Mouse (Mus musculus): ENCODE measurements around the gene Akap14.

Gene Akap14

DNA sequence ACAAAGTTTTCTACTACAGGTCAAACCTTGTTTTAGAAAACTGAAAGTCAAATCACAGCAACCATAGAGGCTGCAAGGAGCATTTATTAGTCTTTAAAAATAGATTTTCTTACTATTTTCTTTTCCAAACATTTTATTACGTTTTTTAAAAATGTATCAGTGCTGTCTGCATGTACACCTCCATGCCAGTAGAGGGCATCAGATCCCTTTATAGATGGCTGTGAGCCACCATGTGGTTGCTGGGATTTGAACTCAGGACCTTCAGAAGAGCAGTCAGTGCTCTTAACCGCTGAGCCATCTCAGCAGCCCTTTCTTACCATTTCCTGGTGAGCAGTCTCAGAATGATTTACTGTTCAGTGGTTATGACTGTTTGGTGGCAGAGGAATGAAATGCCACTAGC, 64.8 kb downstream of the Akap14 start:
- no peak for DNase-seq (ENCODE audit: low spot score)

Measured in c-Kit-positive CD71-positive TER-119-positive erythroid progenitor cells, embryonic 14.5 days (primary cell).